Mouse (Mus musculus): Measurements from ENCODE around the gene Ptges2. TPM values are rescaled to one million over a fixed set of nuclear protein-coding genes. Genes with fewer than 3 reads are reported as not detected.

Gene Ptges2
- polyA plus RNA-seq, 1 experiment: 15.0 TPM

- no peak for TF ChIP-seq POLR2A (IDR thresholded peaks at IDR 0.05; ENCODE audit: borderline replicate concordance, control insufficient read depth, low read depth, low read length)
- TF ChIP-seq CTCF (IDR thresholded peaks at IDR 0.05; ENCODE audit: control insufficient read depth, insufficient read depth, low read length): no peak
- Histone ChIP-seq H3K4me1 (ENCODE audit: control insufficient read depth, insufficient read depth, low read length) (no peaks in the 10 kb centered on the region; the same call in 1 of the 2 replicates), H3K27ac (ENCODE audit: control insufficient read depth, insufficient read depth, low read depth, low read length, poor library complexity) (peak overlapping the region; percentile 89), H3K4me3 (replicated peaks; ENCODE audit: control insufficient read depth, low read depth, low read length) (peak overlapping the region; percentile 73)
- WGBS: under 1% methylated on average over 59 of the region's 59 CpGs
Observed at GRCm38 (mm10) chr2:32395946-32396621, 388 bp downstream of the Ptges2 start.

GRCm38 (mm10) chr2:32396695-32397094, 999 bp downstream of the Ptges2 start:
- peak overlapping the region; percentile 73 for H3K4me3 ChIP-seq (replicated peaks; ENCODE audit: control insufficient read depth, low read depth, low read length)
- whole genome bisulfite sequencing: under 1% methylated on average over 15 of the region's 15 CpGs
- TF ChIP-seq CTCF (IDR thresholded peaks at IDR 0.05; ENCODE audit: control insufficient read depth, insufficient read depth, low read length) (no peak), POLR2A (IDR thresholded peaks at IDR 0.05; ENCODE audit: borderline replicate concordance, control insufficient read depth, low read depth, low read length) (no peak)
- no peaks in the 10 kb centered on the region; the same call in 1 of the 2 replicates for H3K4me1 ChIP-seq (ENCODE audit: control insufficient read depth, insufficient read depth, low read length)
- H3K27ac ChIP-seq (ENCODE audit: control insufficient read depth, insufficient read depth, low read depth, low read length, poor library complexity): peak overlapping the region; percentile 89

- TF ChIP-seq CTCF (IDR thresholded peaks at IDR 0.05; ENCODE audit: control insufficient read depth, insufficient read depth, low read length) (peak; percentile 100), POLR2A (IDR thresholded peaks at IDR 0.05; ENCODE audit: borderline replicate concordance, control insufficient read depth, low read depth, low read length) (no peak)
- 20% methylated on average over 2 of the region's 2 CpGs for WGBS
Observed at GRCm38 (mm10) chr2:32404663-32405062, 9.0 kb downstream of the Ptges2 start.

GRCm38 (mm10) chr2:32407144-32407824, 11.6 kb downstream of the Ptges2 start:
- Histone ChIP-seq H3K4me1 (ENCODE audit: control insufficient read depth, insufficient read depth, low read length) (no peaks in the 10 kb centered on the region), H3K4me3 (replicated peaks; ENCODE audit: control insufficient read depth, low read depth, low read length) (no peak overlapping the region), H3K27ac (ENCODE audit: control insufficient read depth, insufficient read depth, low read depth, low read length, poor library complexity) (no peak overlapping the region)
- no peak for TF ChIP-seq CTCF (IDR thresholded peaks at IDR 0.05; ENCODE audit: control insufficient read depth, insufficient read depth, low read length)
- TF ChIP-seq POLR2A (IDR thresholded peaks at IDR 0.05; ENCODE audit: borderline replicate concordance, control insufficient read depth, low read depth, low read length): no peak
- 81% methylated on average over 7 of the region's 7 CpGs for WGBS

More at GRCm38 (mm10) chr2:32404663-32405062, 9.0 kb downstream of the Ptges2 start:
- Histone ChIP-seq H3K27ac (ENCODE audit: control insufficient read depth, insufficient read depth, low read depth, low read length, poor library complexity) (no peak overlapping the region), H3K4me1 (ENCODE audit: control insufficient read depth, insufficient read depth, low read length) (no peaks in the 10 kb centered on the region), H3K4me3 (replicated peaks; ENCODE audit: control insufficient read depth, low read depth, low read length) (no peak overlapping the region)

GRCm38 (mm10) chr2:32408429-32409424, 13.0 kb downstream of the Ptges2 start:
- no peak overlapping the region for H3K27ac ChIP-seq (ENCODE audit: control insufficient read depth, insufficient read depth, low read depth, low read length, poor library complexity)
- H3K4me3 ChIP-seq (replicated peaks; ENCODE audit: control insufficient read depth, low read depth, low read length): no peak overlapping the region
- TF ChIP-seq POLR2A (IDR thresholded peaks at IDR 0.05; ENCODE audit: borderline replicate concordance, control insufficient read depth, low read depth, low read length) (no peak), CTCF (IDR thresholded peaks at IDR 0.05; ENCODE audit: control insufficient read depth, insufficient read depth, low read length) (no peak)
- 84% methylated on average over 25 of the region's 25 CpGs for WGBS
- H3K4me1 ChIP-seq (ENCODE audit: control insufficient read depth, insufficient read depth, low read length): peaks cover 2% of the 10 kb centered on the region

GRCm38 (mm10) chr2:32411407-32411806, 15.7 kb downstream of the Ptges2 start:
- TF ChIP-seq POLR2A (IDR thresholded peaks at IDR 0.05; ENCODE audit: borderline replicate concordance, control insufficient read depth, low read depth, low read length) (no peak), CTCF (IDR thresholded peaks at IDR 0.05; ENCODE audit: control insufficient read depth, insufficient read depth, low read length) (no peak)
- Histone ChIP-seq H3K4me3 (replicated peaks; ENCODE audit: control insufficient read depth, low read depth, low read length) (no peak overlapping the region), H3K4me1 (ENCODE audit: control insufficient read depth, insufficient read depth, low read length) (peaks cover 2% of the 10 kb centered on the region), H3K27ac (ENCODE audit: control insufficient read depth, insufficient read depth, low read depth, low read length, poor library complexity) (no peak overlapping the region)
- 86% methylated on average over 7 of the region's 7 CpGs for WGBS

GRCm38 (mm10) chr2:32412742-32413531, 17.2 kb downstream of the Ptges2 start:
- TF ChIP-seq CTCF (IDR thresholded peaks at IDR 0.05; ENCODE audit: control insufficient read depth, insufficient read depth, low read length) (no peak), POLR2A (IDR thresholded peaks at IDR 0.05; ENCODE audit: borderline replicate concordance, control insufficient read depth, low read depth, low read length) (no peak)
- Histone ChIP-seq H3K4me1 (ENCODE audit: control insufficient read depth, insufficient read depth, low read length) (peaks cover 2% of the 10 kb centered on the region), H3K27ac (ENCODE audit: control insufficient read depth, insufficient read depth, low read depth, low read length, poor library complexity) (no peak overlapping the region), H3K4me3 (replicated peaks; ENCODE audit: control insufficient read depth, low read depth, low read length) (no peak overlapping the region)
- WGBS: 71% methylated on average over 6 of the region's 6 CpGs
